Mouse (Mus musculus) cerebellum, adult 2 months (tissue): ENCODE data around the gene C2cd4c. TPM values are rescaled to one million over a fixed set of nuclear protein-coding genes. Genes with fewer than 3 reads are reported as not detected.

ENCODE experiments used
- DNase-seq, 2 experiments: peaks; one replicate each; pipeline ENCODE4 v3.0.0; 2021
- H3K27ac ChIP-seq: fragments of 200-500 bp; 2 replicates; pipeline ENCODE4 v1.5.1; 2012; ENCODE audit warnings: low read length, control low read depth, inconsistent platforms; ENCODE audit not compliant: insufficient read depth
- H3K27me3 ChIP-seq: fragments of 200-500 bp; 2 replicates; pipeline ENCODE4 v1.6.1; 2012; ENCODE audit warnings: inconsistent platforms, mild to moderate bottlenecking, low read length, moderate library complexity; ENCODE audit not compliant: control insufficient read depth, insufficient read depth
- H3K4me1 ChIP-seq: fragments of 200-500 bp; 2 replicates; pipeline ENCODE4 v1.6.1; 2011; ENCODE audit warnings: low read length; ENCODE audit not compliant: control insufficient read depth, insufficient read depth
- H3K4me3 ChIP-seq: fragments of 200-500 bp; replicated peaks from 2 replicates; pipeline ENCODE3; 2011; ENCODE audit warnings: mild to moderate bottlenecking, low read depth, low read length, control low read depth; ENCODE audit not compliant: insufficient read depth
- CTCF ChIP-seq: fragments of 200-500 bp; IDR thresholded peaks from 2 replicates; pipeline ENCODE4 v1.5.1; 2011; ENCODE audit warnings: low read depth, mild to moderate bottlenecking, control low read depth, low read length, moderate library complexity, borderline replicate concordance; ENCODE audit not compliant: insufficient read depth
- POLR2A ChIP-seq: fragments of 200-500 bp; IDR thresholded peaks from 2 replicates; pipeline ENCODE4 v1.6.1; 2011; ENCODE audit warnings: low read length, control low read depth, borderline replicate concordance; ENCODE audit not compliant: insufficient read depth
- WGBS: fragments of 180-500 bp; shearing (Covaris S2); methylation state at CpG from one replicate; pipeline ENCODE4 v1.1.7; 2018; 5-methylcytosine and 5-hydroxymethylcytosine counted together
- polyA plus RNA-seq: library from polyadenylated mRNA; depleted of rRNA; stranded (reverse); fragments of >200 nt; gene quantifications from 2 replicates; pipeline ENCODE4 v1.2.3, GENCODE M21; 2012

Gene C2cd4c
- polyA plus RNA-seq, 1 experiment = 3.1 TPM

DNA sequence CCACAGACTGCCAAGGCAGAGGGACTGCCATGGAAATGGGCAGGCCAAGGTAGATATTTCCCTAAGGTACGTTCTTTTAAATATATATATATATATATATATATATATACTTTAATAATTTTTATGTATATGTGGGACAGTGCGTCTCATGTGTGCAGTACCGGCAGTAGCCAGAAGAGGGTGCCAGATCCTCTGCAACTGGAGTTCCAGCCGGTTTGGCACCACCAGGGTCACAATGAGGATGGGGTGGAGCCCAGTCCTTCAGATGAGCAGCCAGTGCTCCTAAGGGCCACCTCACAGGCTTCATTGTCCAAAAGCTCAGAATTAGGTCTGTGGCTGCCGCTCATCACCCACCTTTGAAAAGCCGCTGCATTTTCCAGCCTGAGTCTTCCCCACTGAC, 33.0 kb downstream of the C2cd4c start:
- H3K27me3 ChIP-seq = no peaks in the 10 kb centered on the region
- TF ChIP-seq POLR2A (no peak), CTCF (peak; percentile 29; the same call in 1 of the 2 replicates)
- 50% methylated on average over 6 of the region's 6 CpGs for WGBS
- H3K4me3 ChIP-seq = no peak overlapping the region
- DNase-seq = no peak
- H3K4me1 ChIP-seq = no peaks in the 10 kb centered on the region
- no peak overlapping the region for H3K27ac ChIP-seq

GRCm38 (mm10) chr10:79580356-79580755, 33.5 kb downstream of the C2cd4c start:
- no peak for DNase-seq
- H3K4me1 ChIP-seq = no peaks in the 10 kb centered on the region
- TF ChIP-seq POLR2A = no peak
- TF ChIP-seq CTCF = no peak

DNA sequence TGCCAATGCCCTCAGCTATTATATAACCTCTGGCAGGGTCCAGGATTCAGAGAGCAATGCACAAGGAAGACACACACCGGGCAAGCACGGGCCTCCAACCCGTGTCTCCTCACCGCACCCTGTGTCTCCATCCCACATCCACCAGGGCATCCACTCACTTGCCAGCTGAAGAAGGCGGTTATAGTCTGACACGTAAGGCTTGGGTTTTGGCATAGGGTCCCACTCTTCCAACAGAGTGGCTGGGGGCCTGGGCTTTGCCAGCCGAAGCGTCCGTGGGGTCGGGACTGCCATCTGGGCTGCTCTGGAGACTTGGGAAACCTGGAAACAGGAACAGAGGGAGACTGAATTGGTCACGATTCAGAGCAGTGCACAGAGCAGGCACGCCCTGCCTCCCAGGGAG, 34.0 kb downstream of the C2cd4c start:
- H3K27ac ChIP-seq = no peak overlapping the region
- no peaks in the 10 kb centered on the region for H3K4me1 ChIP-seq
- TF ChIP-seq POLR2A = no peak
- H3K27me3 ChIP-seq = no peaks in the 10 kb centered on the region
- H3K4me3 ChIP-seq = no peak overlapping the region
- 18% methylated on average over 12 of the region's 12 CpGs for WGBS
- no peak for DNase-seq

More at GRCm38 (mm10) chr10:79580356-79580755, 33.5 kb downstream of the C2cd4c start:
- Histone ChIP-seq H3K27ac (no peak overlapping the region), H3K4me3 (no peak overlapping the region), H3K27me3 (no peaks in the 10 kb centered on the region)
- 71% methylated on average over 7 of the region's 7 CpGs for WGBS

- Histone ChIP-seq H3K4me3 (no peak overlapping the region), H3K27ac (no peak overlapping the region), H3K4me1 (no peaks in the 10 kb centered on the region), H3K27me3 (no peaks in the 10 kb centered on the region)
- TF ChIP-seq CTCF = no peak
- no peak for TF ChIP-seq POLR2A
- no peak for DNase-seq
- WGBS = 62% methylated on average over 7 of the region's 7 CpGs
Measured at GRCm38 (mm10) chr10:79578891-79579290, 34.9 kb downstream of the C2cd4c start.

GRCm38 (mm10) chr10:79578276-79578675, 35.5 kb downstream of the C2cd4c start:
- TF ChIP-seq POLR2A (no peak), CTCF (no peak)
- Histone ChIP-seq H3K27me3 (no peaks in the 10 kb centered on the region), H3K27ac (no peak overlapping the region), H3K4me3 (no peak overlapping the region), H3K4me1 (no peaks in the 10 kb centered on the region)
- no peak for DNase-seq
- WGBS = 49% methylated on average over 9 of the region's 9 CpGs

GRCm38 (mm10) chr10:79577376-79577775, 36.4 kb downstream of the C2cd4c start:
- no peak for DNase-seq
- WGBS = 77% methylated on average over 4 of the region's 4 CpGs
- Histone ChIP-seq H3K4me3 (no peak overlapping the region), H3K27ac (no peak overlapping the region), H3K4me1 (no peaks in the 10 kb centered on the region), H3K27me3 (no peaks in the 10 kb centered on the region)
- no peak for TF ChIP-seq POLR2A
- no peak for TF ChIP-seq CTCF

GRCm38 (mm10) chr10:79575754-79576153, 38.1 kb downstream of the C2cd4c start:
- TF ChIP-seq POLR2A = no peak
- TF ChIP-seq CTCF = no peak
- Histone ChIP-seq H3K27ac (no peak overlapping the region), H3K27me3 (no peaks in the 10 kb centered on the region), H3K4me1 (no peaks in the 10 kb centered on the region), H3K4me3 (no peak overlapping the region)
- no peak for DNase-seq
- WGBS = 43% methylated on average over 6 of the region's 6 CpGs

GRCm38 (mm10) chr10:79574796-79575195, 39.0 kb downstream of the C2cd4c start:
- Histone ChIP-seq H3K27ac (no peak overlapping the region), H3K4me1 (no peaks in the 10 kb centered on the region), H3K27me3 (no peaks in the 10 kb centered on the region), H3K4me3 (no peak overlapping the region)
- WGBS = 88% methylated on average over 6 of the region's 6 CpGs
- TF ChIP-seq POLR2A (no peak), CTCF (no peak)
- DNase-seq = no peak
